Mouse (Mus musculus): ENCODE measurements around the gene Gabra4. TPM values are rescaled to one million over a fixed set of nuclear protein-coding genes. Genes with fewer than 3 reads are reported as not detected.

The Gabra4 gene
- total and polyA plus RNA-seq, 2 experiments from 2014 or later = 0.34 to 0.79 TPM

DNA sequence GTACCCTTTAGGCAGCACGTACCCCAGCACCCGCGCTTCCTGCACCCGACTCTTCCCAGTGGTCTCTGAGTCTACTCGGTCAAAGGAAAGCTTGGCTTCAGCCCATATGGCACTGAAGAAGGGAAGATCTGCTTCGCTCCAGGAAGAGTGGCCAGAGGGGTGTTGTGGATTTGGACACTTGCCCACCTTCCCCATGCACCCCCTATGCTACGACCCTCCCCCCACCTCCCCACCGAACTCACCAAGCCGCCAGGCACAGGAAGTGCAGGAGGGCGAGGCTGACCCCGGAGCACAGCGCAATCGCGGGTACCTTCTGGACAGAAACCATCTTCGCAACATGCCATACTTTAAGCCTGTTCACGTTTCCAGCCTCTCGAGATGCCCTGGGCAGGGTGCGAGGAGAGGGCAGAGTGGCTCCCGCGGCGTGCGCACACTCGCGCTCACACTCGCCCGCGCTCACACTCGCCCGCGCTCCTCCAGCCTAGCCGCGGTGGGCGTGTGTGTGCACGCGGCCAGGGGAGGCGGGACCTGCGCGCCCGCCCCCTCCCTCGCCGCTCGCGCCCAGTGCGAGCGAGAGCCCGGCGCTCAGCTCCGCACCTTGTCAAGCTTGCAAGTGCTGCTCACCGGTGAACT is 510 bp downstream of the Gabra4 start, which contains the start of gene Gabrb1:
Gene Gabrb1, plus strand, starts transcription at position 632 of the 633 bp plus-strand sequence.
- Histone ChIP-seq H3K27me3 (ENCODE audit: control insufficient read depth, insufficient read depth, low read length) (peaks cover 14% of the 10 kb centered on the region), H3K4me3 (ENCODE audit: low read depth, low read length) (peak within 1 kb of the TSS; percentile 53), H3K9ac (replicated peaks; ENCODE audit: low read depth, low read length) (no peak within 1 kb of the TSS), H3K36me3 (replicated peaks; ENCODE audit: control insufficient read depth, insufficient read depth, low read length) (no peaks in the 10 kb centered on the region), H3K9me3 (replicated peaks; ENCODE audit: control insufficient read depth, low read length) (no peaks in the 10 kb centered on the region), H3K4me2 (ENCODE audit: low read depth, low read length) (peak within 1 kb of the TSS; percentile 90), H3K27ac (ENCODE audit: low read depth) (no peak within 1 kb of the TSS), H3K4me1 (ENCODE audit: control insufficient read depth, insufficient read depth) (peaks cover 14% of the 10 kb centered on the region; the same call in 1 of the 2 replicates)
- DNase-seq (ENCODE audit: low spot score) (no peak), ATAC-seq (ENCODE audit: insufficient read depth, low read depth) (peak; percentile 77)
- no peak for TF ChIP-seq EP300 (IDR thresholded peaks at IDR 0.05; ENCODE audit: low read depth)
- no peak for TF ChIP-seq CTCF (IDR thresholded peaks at IDR 0.05; ENCODE audit: low read depth)
- under 1% methylated on average over 45 of the region's 49 CpGs for WGBS

- Histone ChIP-seq H3K27ac (ENCODE audit: low read depth) (no peak overlapping the region), H3K4me3 (ENCODE audit: low read depth, low read length) (peak overlapping the region; percentile 53), H3K4me1 (ENCODE audit: control insufficient read depth, insufficient read depth) (peaks cover 14% of the 10 kb centered on the region; the same call in 1 of the 2 replicates), H3K4me2 (ENCODE audit: low read depth, low read length) (peak overlapping the region; percentile 90), H3K9ac (replicated peaks; ENCODE audit: low read depth, low read length) (no peak overlapping the region), H3K27me3 (ENCODE audit: control insufficient read depth, insufficient read depth, low read length) (peaks cover 14% of the 10 kb centered on the region), H3K9me3 (replicated peaks; ENCODE audit: control insufficient read depth, low read length) (no peaks in the 10 kb centered on the region), H3K36me3 (replicated peaks; ENCODE audit: control insufficient read depth, insufficient read depth, low read length) (no peaks in the 10 kb centered on the region)
- 11% methylated on average over 10 of the region's 10 CpGs for WGBS
- DNase-seq (ENCODE audit: low spot score) (no peak), ATAC-seq (ENCODE audit: insufficient read depth, low read depth) (no peak)
- TF ChIP-seq CTCF (IDR thresholded peaks at IDR 0.05; ENCODE audit: low read depth) = no peak
- no peak for TF ChIP-seq EP300 (IDR thresholded peaks at IDR 0.05; ENCODE audit: low read depth)
These were observed 1.3 kb downstream of the Gabra4 start for GRCm38 (mm10) chr5:71656771-71657170.

DNA sequence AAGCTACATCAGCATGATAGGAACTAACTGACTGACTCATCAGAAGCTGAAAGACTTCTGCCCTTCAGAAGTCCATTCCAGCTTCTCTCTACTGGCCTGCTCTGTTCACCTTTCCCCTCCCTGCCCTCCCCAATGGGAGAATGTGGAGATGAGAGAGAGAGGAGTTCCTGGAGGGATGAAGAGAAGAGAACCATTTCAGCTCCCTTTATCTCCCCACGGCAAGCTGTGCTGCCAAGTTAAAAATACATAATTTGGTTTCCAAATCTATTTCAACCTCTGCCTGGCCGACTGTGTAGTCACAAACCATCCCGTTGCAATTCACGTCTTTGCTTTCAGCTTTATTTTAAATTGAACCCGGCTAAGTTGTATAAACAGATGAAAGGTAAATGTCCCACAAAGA is 4.1 kb downstream of the Gabra4 start:
- 69% methylated on average over 5 of the region's 5 CpGs for WGBS

GRCm38 (mm10) chr5:71648108-71648507 is 10.0 kb downstream of the Gabra4 start:
- H3K4me3 ChIP-seq (ENCODE audit: low read depth, low read length) = no peak overlapping the region
- no peak overlapping the region for H3K4me2 ChIP-seq (ENCODE audit: low read depth, low read length)
- H3K36me3 ChIP-seq (replicated peaks; ENCODE audit: control insufficient read depth, insufficient read depth, low read length) = no peaks in the 10 kb centered on the region
- no peak overlapping the region for H3K27ac ChIP-seq (ENCODE audit: low read depth)
- H3K9me3 ChIP-seq (replicated peaks; ENCODE audit: control insufficient read depth, low read length) = no peaks in the 10 kb centered on the region
- H3K9ac ChIP-seq (replicated peaks; ENCODE audit: low read depth, low read length) = no peak overlapping the region
- WGBS = 83% methylated on average over 2 of the region's 2 CpGs
- DNase-seq (ENCODE audit: low spot score) (no peak), ATAC-seq (ENCODE audit: insufficient read depth, low read depth) (no peak)
- H3K4me1 ChIP-seq (ENCODE audit: control insufficient read depth, insufficient read depth) = no peaks in the 10 kb centered on the region
- H3K27me3 ChIP-seq (ENCODE audit: control insufficient read depth, insufficient read depth, low read length) = no peaks in the 10 kb centered on the region
- TF ChIP-seq EP300 (IDR thresholded peaks at IDR 0.05; ENCODE audit: low read depth) (no peak), CTCF (IDR thresholded peaks at IDR 0.05; ENCODE audit: low read depth) (no peak)

More for the DNA sequence above, 4.1 kb downstream of the Gabra4 start:
- ATAC-seq (ENCODE audit: insufficient read depth, low read depth) (no peak), DNase-seq (ENCODE audit: low spot score) (no peak)
- Histone ChIP-seq H3K4me3 (ENCODE audit: low read depth, low read length) (no peak overlapping the region), H3K27ac (ENCODE audit: low read depth) (no peak overlapping the region), H3K4me2 (ENCODE audit: low read depth, low read length) (no peak overlapping the region), H3K27me3 (ENCODE audit: control insufficient read depth, insufficient read depth, low read length) (peaks cover 14% of the 10 kb centered on the region), H3K9me3 (replicated peaks; ENCODE audit: control insufficient read depth, low read length) (no peaks in the 10 kb centered on the region), H3K36me3 (replicated peaks; ENCODE audit: control insufficient read depth, insufficient read depth, low read length) (no peaks in the 10 kb centered on the region), H3K4me1 (ENCODE audit: control insufficient read depth, insufficient read depth) (peaks cover 14% of the 10 kb centered on the region; the same call in 1 of the 2 replicates), H3K9ac (replicated peaks; ENCODE audit: low read depth, low read length) (no peak overlapping the region)
- TF ChIP-seq EP300 (IDR thresholded peaks at IDR 0.05; ENCODE audit: low read depth) = no peak
- TF ChIP-seq CTCF (IDR thresholded peaks at IDR 0.05; ENCODE audit: low read depth) = no peak

GRCm38 (mm10) chr5:71639804-71640203 is 18.3 kb downstream of the Gabra4 start:
- WGBS = 78% methylated on average over 10 of the region's 10 CpGs
- no peak overlapping the region for H3K9ac ChIP-seq (replicated peaks; ENCODE audit: low read depth, low read length)
- no peaks in the 10 kb centered on the region for H3K9me3 ChIP-seq (replicated peaks; ENCODE audit: control insufficient read depth, low read length)
- H3K27me3 ChIP-seq (ENCODE audit: control insufficient read depth, insufficient read depth, low read length) = no peaks in the 10 kb centered on the region
- ATAC-seq (ENCODE audit: insufficient read depth, low read depth) = no peak
- H3K36me3 ChIP-seq (replicated peaks; ENCODE audit: control insufficient read depth, insufficient read depth, low read length) = no peaks in the 10 kb centered on the region
- no peaks in the 10 kb centered on the region for H3K4me1 ChIP-seq (ENCODE audit: control insufficient read depth, insufficient read depth)
- no peak overlapping the region for H3K27ac ChIP-seq (ENCODE audit: low read depth)
- no peak overlapping the region for H3K4me2 ChIP-seq (ENCODE audit: low read depth, low read length)
- TF ChIP-seq EP300 (IDR thresholded peaks at IDR 0.05; ENCODE audit: low read depth) (no peak), CTCF (IDR thresholded peaks at IDR 0.05; ENCODE audit: low read depth) (no peak)
- no peak overlapping the region for H3K4me3 ChIP-seq (ENCODE audit: low read depth, low read length)
- DNase-seq (ENCODE audit: low spot score) = no peak

DNA sequence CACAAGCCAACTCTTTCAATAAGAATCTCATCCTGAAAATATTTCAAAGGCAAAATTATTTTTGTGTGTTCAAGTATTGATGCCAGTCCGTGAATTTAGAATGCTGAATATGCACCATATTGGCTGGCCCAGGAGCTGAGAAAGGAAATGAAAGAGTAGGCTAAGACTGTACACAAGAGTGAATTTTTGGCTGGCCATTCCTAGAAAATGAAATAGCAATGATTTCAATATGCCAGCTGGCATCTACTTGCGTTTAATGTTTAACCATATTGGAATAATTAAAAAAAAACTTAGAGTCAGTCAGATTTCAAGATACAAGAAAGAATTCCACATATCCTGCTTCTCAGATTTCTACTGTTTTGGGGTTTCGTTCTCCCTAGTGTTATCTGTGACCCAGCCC is 30.3 kb downstream of the Gabra4 start:
- no peaks in the 10 kb centered on the region for H3K4me1 ChIP-seq (ENCODE audit: control insufficient read depth, insufficient read depth)
- no peak overlapping the region for H3K27ac ChIP-seq (ENCODE audit: low read depth)
- ATAC-seq (ENCODE audit: insufficient read depth, low read depth) (no peak), DNase-seq (ENCODE audit: low spot score) (no peak)
- 83% methylated on average over 3 of the region's 3 CpGs for WGBS
- H3K36me3 ChIP-seq (replicated peaks; ENCODE audit: control insufficient read depth, insufficient read depth, low read length) = no peaks in the 10 kb centered on the region
- H3K9me3 ChIP-seq (replicated peaks; ENCODE audit: control insufficient read depth, low read length) = no peaks in the 10 kb centered on the region
- no peaks in the 10 kb centered on the region for H3K27me3 ChIP-seq (ENCODE audit: control insufficient read depth, insufficient read depth, low read length)
- no peak overlapping the region for H3K4me3 ChIP-seq (ENCODE audit: low read depth, low read length)
- no peak for TF ChIP-seq CTCF (IDR thresholded peaks at IDR 0.05; ENCODE audit: low read depth)
- H3K4me2 ChIP-seq (ENCODE audit: low read depth, low read length) = no peak overlapping the region
- H3K9ac ChIP-seq (replicated peaks; ENCODE audit: low read depth, low read length) = no peak overlapping the region

All from heart, postnatal 0 days (tissue).